Mouse (Mus musculus) cerebellum, adult 2 months (tissue): ENCODE results near the gene Slc25a45. TPM values are rescaled to one million over a fixed set of nuclear protein-coding genes. Genes with fewer than 3 reads are reported as not detected.
"Not testable (repeated sequence)": the region's sequence is repeated elsewhere in the genome, so short reads cannot be mapped to it uniquely, and the experiment has no call there.

Experiments
- DNase-seq, 2 experiments: peaks; one replicate each; pipeline ENCODE4 v3.0.0; 2021
- H3K27ac ChIP-seq: fragments of 200-500 bp; 2 replicates; pipeline ENCODE4 v1.5.1; 2012; ENCODE audit warnings: low read length, control low read depth, inconsistent platforms; ENCODE audit not compliant: insufficient read depth
- H3K27me3 ChIP-seq: fragments of 200-500 bp; 2 replicates; pipeline ENCODE4 v1.6.1; 2012; ENCODE audit warnings: inconsistent platforms, mild to moderate bottlenecking, low read length, moderate library complexity; ENCODE audit not compliant: control insufficient read depth, insufficient read depth
- H3K4me1 ChIP-seq: fragments of 200-500 bp; 2 replicates; pipeline ENCODE4 v1.6.1; 2011; ENCODE audit warnings: low read length; ENCODE audit not compliant: control insufficient read depth, insufficient read depth
- H3K4me3 ChIP-seq: fragments of 200-500 bp; replicated peaks from 2 replicates; pipeline ENCODE3; 2011; ENCODE audit warnings: mild to moderate bottlenecking, low read depth, low read length, control low read depth; ENCODE audit not compliant: insufficient read depth
- CTCF ChIP-seq: fragments of 200-500 bp; IDR thresholded peaks from 2 replicates; pipeline ENCODE4 v1.5.1; 2011; ENCODE audit warnings: low read depth, mild to moderate bottlenecking, control low read depth, low read length, moderate library complexity, borderline replicate concordance; ENCODE audit not compliant: insufficient read depth
- POLR2A ChIP-seq: fragments of 200-500 bp; IDR thresholded peaks from 2 replicates; pipeline ENCODE4 v1.6.1; 2011; ENCODE audit warnings: low read length, control low read depth, borderline replicate concordance; ENCODE audit not compliant: insufficient read depth
- WGBS: fragments of 180-500 bp; shearing (Covaris S2); methylation state at CpG from one replicate; pipeline ENCODE4 v1.1.7; 2018; 5-methylcytosine and 5-hydroxymethylcytosine counted together
- polyA plus RNA-seq: library from polyadenylated mRNA; depleted of rRNA; stranded (reverse); fragments of >200 nt; gene quantifications from 2 replicates; pipeline ENCODE4 v1.2.3, GENCODE M21; 2012

Slc25a45 gene
- polyA plus RNA-seq, 1 experiment: 4.3 TPM

DNA sequence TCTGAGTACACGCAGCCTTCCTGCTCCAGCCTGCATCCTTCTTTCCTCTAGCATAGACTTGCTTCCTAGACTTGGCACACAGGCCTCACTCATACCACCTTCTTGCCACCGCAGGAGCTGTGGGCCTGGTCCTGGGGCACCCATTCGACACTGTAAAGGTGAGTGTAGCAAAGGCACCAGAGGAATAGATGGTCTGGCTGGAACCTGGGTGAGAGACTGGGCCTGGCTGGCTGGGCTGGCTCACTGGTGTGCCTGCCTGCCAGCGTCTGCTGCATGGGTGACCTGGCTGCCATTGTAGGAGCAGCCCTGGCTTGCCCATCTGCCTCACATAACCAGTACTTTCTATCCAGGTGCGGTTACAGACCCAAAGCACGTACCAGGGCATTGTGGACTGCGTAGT, 2.1 kb downstream of the Slc25a45 start:
- peaks cover 4% of the 10 kb centered on the region; the same call in 1 of the 2 replicates for H3K4me1 ChIP-seq
- H3K27me3 ChIP-seq: no peaks in the 10 kb centered on the region
- TF ChIP-seq CTCF (no peak), POLR2A (no peak)
- H3K4me3 ChIP-seq: no peak overlapping the region
- WGBS: 91% methylated on average over 7 of the region's 7 CpGs
- no peak overlapping the region for H3K27ac ChIP-seq
- no peak for DNase-seq

DNA sequence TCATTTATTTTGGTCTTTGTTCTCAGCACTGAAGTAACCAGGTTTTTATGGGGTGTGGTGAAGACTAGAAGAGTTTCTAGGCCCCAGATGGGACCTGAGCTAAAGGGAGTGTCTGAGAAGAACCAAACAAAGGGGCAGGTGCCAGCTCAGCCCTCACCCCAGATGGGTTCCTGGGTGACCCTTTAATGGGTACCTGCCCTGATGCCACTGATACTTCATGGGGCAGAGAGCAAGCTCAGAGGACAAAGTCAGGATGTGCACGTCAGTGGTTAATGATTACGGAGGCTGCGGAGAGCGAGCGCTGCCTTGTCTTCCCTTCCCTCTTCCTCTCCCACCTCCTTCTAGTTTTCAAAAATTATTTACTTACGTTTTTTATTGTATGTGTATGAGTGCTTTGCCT, 3.5 kb downstream of the Slc25a45 start:
- Histone ChIP-seq H3K4me1 (no peaks in the 10 kb centered on the region), H3K27me3 (no peaks in the 10 kb centered on the region), H3K4me3 (no peak overlapping the region), H3K27ac (no peak overlapping the region)
- TF ChIP-seq CTCF: no peak
- no peak for TF ChIP-seq POLR2A
- DNase-seq: no peak
- WGBS: 98% methylated on average over 6 of the region's 6 CpGs

DNA sequence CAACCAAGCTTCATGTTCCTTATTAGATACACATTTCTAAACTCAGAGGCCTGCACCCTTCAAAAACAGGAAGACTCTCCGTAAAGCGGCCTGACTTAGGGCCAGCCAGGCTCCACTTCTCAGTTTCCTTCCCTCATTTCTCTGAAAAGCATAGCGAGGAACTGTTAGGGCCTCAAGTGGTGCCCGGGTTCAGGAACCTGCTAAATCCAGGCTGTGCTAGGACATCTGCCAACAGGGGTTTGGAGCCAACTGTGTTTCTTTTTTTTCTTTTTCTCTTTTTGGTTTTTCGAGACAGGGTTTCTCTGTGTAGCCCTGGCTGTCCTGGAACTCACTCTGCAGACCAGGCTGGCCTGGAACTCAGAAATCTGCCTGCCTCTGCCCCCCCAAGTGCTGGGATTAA, 4.5 kb downstream of the Slc25a45 start:
- H3K4me3 ChIP-seq, H3K4me1 ChIP-seq, DNase-seq, H3K27ac ChIP-seq, H3K27me3 ChIP-seq: not testable (repeated sequence)
- 55% methylated on average over 5 of the region's 5 CpGs for WGBS

DNA sequence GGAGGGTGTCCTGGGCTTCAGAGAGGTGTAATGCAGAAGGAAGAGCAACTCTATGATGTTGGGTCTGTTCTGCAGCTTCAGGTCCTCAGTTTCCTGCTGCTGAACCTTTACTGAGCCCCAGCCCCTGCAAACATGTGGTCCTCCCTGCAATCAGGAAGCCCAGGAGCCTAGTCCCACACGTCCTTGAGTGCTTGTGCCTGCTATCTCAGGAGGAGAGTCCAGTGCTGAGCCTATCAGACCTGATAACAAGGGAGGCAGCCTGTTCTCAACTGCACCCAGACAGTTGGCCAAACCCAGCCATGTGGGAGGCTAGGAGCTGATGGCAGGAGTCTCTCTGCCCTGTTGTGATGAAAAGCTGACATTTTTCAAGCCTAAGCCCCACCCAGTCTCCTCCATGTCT, 6.3 kb downstream of the Slc25a45 start:
- Histone ChIP-seq H3K4me1 (no peaks in the 10 kb centered on the region), H3K4me3 (no peak overlapping the region), H3K27me3 (no peaks in the 10 kb centered on the region), H3K27ac (no peak overlapping the region)
- TF ChIP-seq POLR2A (no peak), CTCF (no peak)
- DNase-seq: no peak
- WGBS: 60% methylated on average over 1 of the region's 1 CpGs

DNA sequence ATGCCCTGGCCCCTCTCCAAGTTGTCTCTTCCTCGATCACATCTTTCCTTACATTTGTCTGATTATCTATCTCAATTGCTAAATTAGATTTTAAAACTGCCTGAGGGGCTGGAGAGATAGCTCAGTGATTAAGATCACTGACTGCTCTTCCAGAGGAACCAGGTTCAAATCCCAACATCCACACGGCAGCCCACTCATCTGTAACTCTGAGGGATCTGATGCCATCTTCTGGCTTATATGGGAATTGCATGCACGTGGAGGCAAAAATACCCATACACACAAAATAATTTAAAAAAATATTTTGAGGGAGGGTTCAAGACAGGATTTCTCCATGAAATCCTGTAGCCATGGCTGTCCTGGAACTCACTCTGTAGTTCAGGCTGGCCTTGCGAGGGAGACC, 8.2 kb downstream of the Slc25a45 start:
- Histone ChIP-seq H3K4me1 (no peaks in the 10 kb centered on the region), H3K27me3 (no peaks in the 10 kb centered on the region), H3K27ac (no peak overlapping the region), H3K4me3 (no peak overlapping the region)
- TF ChIP-seq POLR2A (no peak), CTCF (peak; percentile 15; the same call in 1 of the 2 replicates)
- no peak for DNase-seq
- 57% methylated on average over 4 of the region's 4 CpGs for WGBS

DNA sequence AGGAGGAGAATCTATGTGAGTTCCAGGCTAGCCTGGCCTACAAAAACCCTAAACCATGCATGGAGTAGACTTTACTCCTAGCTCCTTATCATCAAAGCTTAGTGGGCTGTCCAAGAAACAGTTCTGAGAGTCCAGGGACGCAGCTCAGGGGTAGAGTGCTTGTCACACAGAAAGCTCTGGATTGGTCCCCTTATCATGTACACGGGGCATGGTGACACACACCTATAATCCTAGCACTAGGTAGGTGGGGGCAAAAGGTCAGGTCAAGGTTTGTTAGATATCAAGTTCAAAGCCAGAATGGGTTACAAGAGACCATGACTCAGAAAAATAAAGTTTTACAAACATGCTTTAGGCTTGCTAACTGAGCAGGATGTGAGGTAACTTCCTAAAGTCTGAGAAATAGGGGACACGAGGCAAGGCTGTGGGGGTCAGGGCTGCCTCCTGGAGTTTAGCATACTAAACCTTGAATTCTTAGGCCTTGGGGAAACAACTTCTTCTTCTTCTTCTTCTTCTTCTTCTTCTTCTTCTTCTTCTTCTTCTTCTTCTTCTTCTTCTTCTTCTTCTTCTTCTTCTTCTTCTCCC, 9.7 kb downstream of the Slc25a45 start:
- no peak for DNase-seq
- Histone ChIP-seq H3K4me3 (no peak overlapping the region), H3K27ac (no peak overlapping the region), H3K27me3 (no peaks in the 10 kb centered on the region), H3K4me1 (no peaks in the 10 kb centered on the region)
- 89% methylated on average over 3 of the region's 3 CpGs for WGBS
- TF ChIP-seq CTCF: no peak
- TF ChIP-seq POLR2A: no peak

DNA sequence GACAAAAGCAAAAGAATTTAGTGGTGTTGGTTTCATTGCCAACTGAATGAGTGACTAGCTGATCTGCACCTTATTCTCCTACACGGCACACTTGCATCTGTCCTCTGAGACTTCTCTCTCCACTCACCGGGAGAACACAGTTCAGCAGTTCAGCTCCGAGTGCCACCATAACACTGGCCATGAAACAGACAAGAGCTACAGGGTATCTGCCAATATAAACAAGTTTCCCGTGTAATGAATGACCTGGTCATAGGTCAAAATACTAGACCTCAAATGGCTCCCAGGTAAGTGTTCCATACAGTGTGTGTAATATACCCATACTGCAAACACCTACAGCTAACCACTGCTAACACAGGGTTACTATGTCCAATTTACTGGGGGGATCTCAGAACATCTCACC, 11.6 kb downstream of the Slc25a45 start:
- TF ChIP-seq POLR2A: no peak
- TF ChIP-seq CTCF: no peak
- 67% methylated on average over 4 of the region's 4 CpGs for WGBS
- H3K27me3 ChIP-seq: no peaks in the 10 kb centered on the region
- H3K4me1 ChIP-seq: peaks cover 3% of the 10 kb centered on the region; the same call in 1 of the 2 replicates
- no peak overlapping the region for H3K27ac ChIP-seq
- DNase-seq: no peak
- H3K4me3 ChIP-seq: no peak overlapping the region

DNA sequence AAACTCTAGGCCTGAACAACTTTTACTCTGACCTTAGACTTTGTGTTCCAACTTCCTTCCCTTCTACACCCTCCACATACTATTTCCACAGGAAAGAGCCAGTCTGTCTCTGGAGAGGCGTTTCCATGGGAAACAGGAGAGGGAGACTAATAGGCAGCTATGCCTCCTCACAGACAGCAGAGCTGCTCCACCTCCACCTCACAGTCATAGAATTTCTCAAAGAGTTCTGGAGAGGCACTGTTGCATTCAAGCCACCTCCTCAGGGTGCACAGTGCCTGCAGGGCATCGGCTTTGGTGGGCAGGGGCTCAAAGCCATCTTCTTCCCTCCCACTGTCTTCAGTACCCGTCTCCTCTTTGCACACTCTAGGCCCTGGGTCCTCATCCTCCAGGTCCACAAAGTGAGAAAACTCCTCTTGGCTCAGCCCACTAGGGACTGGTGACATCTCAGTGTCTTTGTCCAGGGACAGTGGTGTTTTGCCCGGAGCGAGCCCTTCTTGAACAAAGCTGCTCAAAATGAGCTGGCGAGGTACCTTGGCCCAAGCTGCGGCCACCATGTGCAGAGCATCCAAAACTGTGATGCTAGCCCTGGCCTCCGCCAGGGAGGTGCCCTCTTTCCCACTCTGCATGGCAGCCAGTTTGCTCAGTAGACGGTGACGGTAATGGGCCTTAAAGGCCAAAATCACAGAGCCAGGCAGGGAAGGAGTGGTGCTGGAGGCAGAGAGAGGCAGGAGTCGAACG, 14.1 kb downstream of the Slc25a45 start:
- Histone ChIP-seq H3K27me3 (no peaks in the 10 kb centered on the region), H3K27ac (no peak overlapping the region), H3K4me1 (peaks cover 3% of the 10 kb centered on the region; the same call in 1 of the 2 replicates), H3K4me3 (no peak overlapping the region)
- WGBS: 67% methylated on average over 12 of the region's 12 CpGs
- no peak for DNase-seq
- TF ChIP-seq CTCF (no peak), POLR2A (no peak)
